Mouse (Mus musculus) heart, adult 11 months (tissue): Measurements from ENCODE around the gene Sh3gl1.

Source experiments
- DNase-seq: peaks from one replicate; pipeline ENCODE4 v3.0.0; 2022

Sh3gl1 gene

GRCm38 (mm10) chr17:56036176-56036900 lies at the start of gene Sh3gl1:
Gene Sh3gl1, minus strand, starts transcription at chr17:56036635.
- DNase-seq = peak; percentile 100

GRCm38 (mm10) chr17:56080781-56081585 lies 44.5 kb upstream of the Sh3gl1 start:
- peak; percentile 96 for DNase-seq

GRCm38 (mm10) chr17:56079921-56080320 lies 43.5 kb upstream of the Sh3gl1 start:
- peak; percentile 96 for DNase-seq

GRCm38 (mm10) chr17:56078880-56079795 lies 42.7 kb upstream of the Sh3gl1 start, which contains the start of gene Hdgfl2:
Gene Hdgfl2, plus strand, starts transcription at chr17:56079634.
- peak; percentile 100 for DNase-seq

DNA sequence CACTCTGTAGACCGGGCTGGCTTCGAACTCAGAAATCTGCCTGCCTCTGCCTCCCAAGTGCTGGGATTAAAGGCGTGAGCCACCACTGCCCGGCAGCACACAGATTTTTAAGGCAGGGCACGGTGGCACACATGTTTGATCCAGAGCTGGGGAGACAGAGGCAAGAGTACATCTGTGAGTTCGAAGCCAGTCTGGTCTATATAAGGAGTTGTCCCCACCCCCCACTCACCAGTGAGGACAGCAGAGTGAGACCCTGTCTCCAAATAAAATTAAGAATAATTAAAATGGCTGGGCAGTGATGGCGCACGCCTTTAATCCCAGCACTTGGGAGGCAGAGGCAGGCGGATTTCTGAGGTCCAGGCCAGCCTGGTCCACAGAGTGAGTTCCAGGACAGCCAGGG lies 41.9 kb upstream of the Sh3gl1 start:
- peak; percentile 95 for DNase-seq

DNA sequence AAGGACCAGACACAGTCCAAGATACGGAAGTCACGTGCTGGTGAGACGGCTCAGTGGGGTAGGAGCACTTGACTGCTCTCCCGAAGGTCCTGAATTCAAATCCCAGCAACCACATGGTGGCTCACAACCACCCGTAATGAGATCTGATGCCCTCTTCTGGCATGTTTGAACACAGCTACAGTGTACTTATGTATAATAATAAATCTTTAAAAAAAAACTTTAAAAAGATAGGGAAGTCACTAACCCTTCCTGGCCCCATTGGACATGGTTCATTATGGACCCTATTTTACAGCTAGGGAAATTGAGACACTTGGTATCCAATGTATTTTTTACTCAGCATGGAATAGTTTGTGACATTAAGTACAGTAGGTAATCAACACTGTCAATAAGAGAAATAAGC lies 41.1 kb upstream of the Sh3gl1 start:
- no peak for DNase-seq

- peak; percentile 100 for DNase-seq
These were observed 38.4 kb upstream of the Sh3gl1 start, which contains the start of gene Ubxn6 for GRCm38 (mm10) chr17:56074827-56075208. Gene Ubxn6, minus strand, starts transcription at chr17:56075028.

DNA sequence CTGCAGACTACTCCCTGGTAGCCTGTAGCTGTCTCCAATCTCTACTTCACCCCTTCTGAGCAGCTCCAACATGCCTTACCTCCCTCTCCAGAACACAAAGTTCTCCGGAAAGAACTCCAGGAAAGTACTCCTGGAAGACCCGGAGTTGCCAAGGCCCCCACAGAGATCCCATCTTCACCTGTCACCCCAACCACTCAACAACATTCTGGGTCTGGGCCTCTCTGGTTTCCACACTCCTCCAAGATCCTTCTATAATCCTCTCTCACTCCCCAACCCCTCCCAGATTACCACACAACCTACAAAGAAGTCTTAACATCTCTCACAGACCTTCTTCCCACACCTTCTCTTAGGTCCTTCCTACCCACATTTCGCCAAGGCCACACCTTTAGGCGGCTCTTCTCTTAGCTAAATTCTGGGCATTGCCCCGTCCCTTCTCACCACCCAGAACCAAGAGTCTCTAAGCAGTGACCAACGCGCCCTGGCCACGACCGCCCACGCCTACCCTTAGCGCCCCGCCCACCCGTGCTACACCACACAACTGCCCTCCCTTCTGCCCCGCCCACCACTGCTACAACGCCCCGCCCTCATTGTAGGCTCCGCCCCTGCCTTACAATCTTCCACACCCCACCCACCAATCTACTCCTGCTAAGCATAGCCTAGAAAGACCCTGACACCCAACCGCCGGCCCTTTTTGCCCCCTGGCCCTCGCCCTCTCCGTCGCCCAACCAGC lies 37.8 kb upstream of the Sh3gl1 start:
- DNase-seq = peak; percentile 99

GRCm38 (mm10) chr17:56072243-56072642 lies 35.8 kb upstream of the Sh3gl1 start:
- DNase-seq = no peak

GRCm38 (mm10) chr17:56071126-56071525 lies 34.7 kb upstream of the Sh3gl1 start:
- DNase-seq = no peak

DNA sequence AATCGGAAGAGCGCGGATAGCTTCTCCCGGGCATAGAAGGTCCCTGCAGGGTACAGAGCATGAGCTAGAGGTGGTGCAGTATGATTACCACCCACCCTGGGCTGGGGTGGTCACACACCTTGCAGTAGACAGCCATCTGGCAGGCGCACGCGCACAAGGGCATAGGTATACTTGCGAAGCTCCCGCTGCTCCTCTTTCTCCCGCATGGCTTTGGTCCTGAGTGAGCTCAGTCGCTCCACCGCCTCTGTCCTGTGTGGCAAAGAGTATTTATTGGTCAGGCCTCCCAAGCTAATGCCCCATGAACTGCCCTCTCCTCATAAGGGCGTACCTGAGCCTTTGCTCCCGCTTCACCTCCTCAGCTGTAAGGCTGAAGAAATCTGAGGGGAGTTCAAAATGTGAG lies 32.6 kb upstream of the Sh3gl1 start:
- peak; percentile 90 for DNase-seq

GRCm38 (mm10) chr17:56066451-56066850 lies 30.0 kb upstream of the Sh3gl1 start:
- DNase-seq = peak; percentile 83

DNA sequence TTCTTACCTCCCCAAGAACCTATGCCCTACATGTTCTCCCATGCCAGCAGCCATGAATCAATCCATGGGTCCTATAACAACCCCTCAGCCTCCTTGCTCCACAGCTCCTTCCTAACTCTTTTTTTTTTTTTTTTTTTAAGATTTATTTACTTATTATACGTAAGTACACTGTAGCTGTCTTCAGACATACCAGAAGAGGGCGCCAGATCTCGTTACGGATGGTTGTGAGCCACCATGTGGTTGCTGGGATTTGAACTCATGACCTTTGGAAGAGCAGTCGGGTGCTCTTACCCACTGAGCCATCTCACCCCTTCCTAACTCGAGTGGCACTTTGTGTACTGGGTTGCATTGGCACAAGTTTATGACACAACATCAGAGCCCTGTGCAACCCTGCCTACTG lies 29.3 kb upstream of the Sh3gl1 start:
- DNase-seq = peak; percentile 83

- peak; percentile 91 for DNase-seq
These were observed 25.6 kb upstream of the Sh3gl1 start for GRCm38 (mm10) chr17:56062081-56062480.

GRCm38 (mm10) chr17:56057381-56058120 lies 21.1 kb upstream of the Sh3gl1 start:
- peak; percentile 91 for DNase-seq

DNA sequence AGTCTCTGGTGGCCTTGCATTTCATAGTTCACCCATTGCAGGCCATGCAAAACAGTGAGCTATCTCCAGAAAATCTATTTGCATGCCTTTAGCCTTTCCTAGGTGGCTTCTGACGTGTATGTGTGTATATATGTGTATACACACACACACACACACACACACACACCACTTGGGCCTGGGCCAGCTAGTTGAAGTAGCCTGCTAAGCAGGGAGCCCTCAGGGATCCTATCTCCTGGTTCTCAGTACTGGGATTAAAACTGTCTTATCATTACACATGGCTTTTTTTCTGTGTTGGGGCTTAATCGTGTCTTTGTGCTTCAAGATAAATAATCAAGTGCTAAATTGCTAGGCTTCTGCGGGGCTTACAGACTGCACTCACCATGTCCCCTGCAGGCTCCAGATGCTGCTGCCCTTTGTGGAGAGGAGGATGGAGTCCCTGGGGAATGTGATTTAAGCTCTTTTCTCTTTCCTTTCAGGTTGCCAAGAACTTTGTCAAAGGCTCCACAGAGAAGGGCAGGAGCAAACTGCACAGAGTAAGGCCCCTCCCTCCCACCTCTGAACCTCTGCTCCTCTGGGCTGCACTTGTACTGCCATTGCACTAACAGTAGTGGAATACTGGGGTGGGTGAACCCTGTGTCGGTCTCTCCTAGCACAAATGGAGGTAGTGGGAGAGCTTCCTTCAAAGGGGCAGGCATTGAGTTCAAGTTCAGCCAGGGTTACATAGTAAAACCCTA lies 19.7 kb upstream of the Sh3gl1 start:
- no peak for DNase-seq

- DNase-seq = no peak
These were observed 18.5 kb upstream of the Sh3gl1 start for GRCm38 (mm10) chr17:56054938-56055337.

DNA sequence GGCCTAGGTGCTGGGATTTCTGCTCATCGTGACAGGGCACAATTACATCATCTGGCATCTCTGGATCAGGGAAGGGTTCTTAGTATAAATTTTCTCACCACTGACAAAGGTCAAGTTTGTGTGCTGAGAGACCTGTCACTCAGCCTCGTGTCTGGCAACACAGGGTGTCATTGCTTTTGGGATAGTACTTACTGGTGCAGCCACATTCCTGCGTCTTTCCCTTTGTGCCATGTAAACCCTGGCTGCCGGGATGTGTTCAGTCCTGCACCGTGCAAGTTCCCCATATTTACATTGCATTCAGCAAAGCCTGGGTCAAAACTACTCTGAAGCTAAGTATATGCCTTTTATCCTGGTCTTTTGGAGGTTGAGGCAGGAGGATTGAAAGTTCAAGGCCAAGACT lies 14.9 kb upstream of the Sh3gl1 start:
- DNase-seq = no peak

GRCm38 (mm10) chr17:56040857-56041163 lies 4.4 kb upstream of the Sh3gl1 start:
- DNase-seq = peak; percentile 91

- peak; percentile 100 for DNase-seq
These were observed 3.8 kb upstream of the Sh3gl1 start, which contains the start of gene Chaf1a for GRCm38 (mm10) chr17:56040030-56040856. Gene Chaf1a, plus strand, starts transcription at chr17:56040439.
